33 mouse cellular contexts compared by ENCODE assay signal in the genomic region with DNA sequence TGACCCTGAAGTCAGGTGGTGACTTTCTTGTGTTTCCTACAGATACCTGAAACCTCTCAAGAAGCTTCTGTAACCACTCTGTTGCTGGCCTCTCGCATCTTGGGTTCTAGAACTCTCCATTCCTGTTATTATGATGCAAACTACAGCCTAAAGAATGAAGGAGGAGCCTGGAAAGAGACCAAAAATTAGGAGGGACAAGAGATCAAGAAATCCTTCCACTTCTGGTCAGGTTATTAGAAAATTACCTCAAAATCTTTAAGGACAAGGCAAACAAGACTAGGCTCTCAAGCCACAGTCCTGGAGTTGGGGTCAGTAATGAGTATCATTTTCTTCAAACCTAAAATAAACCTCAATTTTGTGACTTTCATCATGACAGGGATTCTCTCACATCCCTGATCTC. TPM values are rescaled to one million over a fixed set of nuclear protein-coding genes. Genes with fewer than 3 reads are reported as not detected.
"Had no signal": no experiment of that assay in that cellular context is flagged by ENCODE, and none has a peak within 500 bp of the region (broad histone marks: within the 10 kb centered on the region; RNA-seq: fewer than 3 reads in every experiment).

A gene (minus strand): TSS at position 101 of the 400 bp plus-strand sequence.

- H3K27ac ChIP-seq: embryonic facial prominence, embryonic 10.5 days; embryonic facial prominence, embryonic 12.5 days; embryonic facial prominence, embryonic 13.5 days; embryonic facial prominence, embryonic 15.5 days; forebrain, embryonic 10.5 days; forebrain, embryonic 12.5 days; forebrain, embryonic 13.5 days; forebrain, embryonic 15.5 days; gastrocnemius, adult 2 months; heart, adult 2 months had no signal

- DNase-seq: cerebellum, adult 8-10 months; cerebellum, adult 9-10 months; cerebellum, adult 9-11 months; cerebellum, postnatal 10 days; cerebellum, postnatal 14 days; cerebellum, postnatal 25 days; cerebellum, postnatal 36 days; embryo, embryonic 11 days; forebrain, postnatal 0 days; gastrocnemius, adult 2 months; gastrocnemius, postnatal 10 days; gastrocnemius, postnatal 14 days; gastrocnemius, postnatal 25 days; gastrocnemius, postnatal 36 days; heart, adult 11 months; heart, adult 18-20 months; heart, adult 2 months had no signal

- H3K27me3 ChIP-seq: embryonic facial prominence, embryonic 12.5 days; embryonic facial prominence, embryonic 13.5 days; embryonic facial prominence, embryonic 15.5 days; forebrain, embryonic 15.5 days had no signal

- H3K36me3 ChIP-seq: embryonic facial prominence, embryonic 10.5 days; embryonic facial prominence, embryonic 12.5 days; embryonic facial prominence, embryonic 13.5 days; embryonic facial prominence, embryonic 15.5 days; forebrain, embryonic 10.5 days; forebrain, embryonic 12.5 days; forebrain, embryonic 15.5 days had no signal

- H3K4me3 ChIP-seq: embryonic facial prominence, embryonic 10.5 days; embryonic facial prominence, embryonic 12.5 days; embryonic facial prominence, embryonic 13.5 days; embryonic facial prominence, embryonic 15.5 days; erythroblast, embryonic 14.5 days; forebrain, embryonic 10.5 days; forebrain, embryonic 12.5 days; forebrain, embryonic 13.5 days; forebrain, embryonic 15.5 days; gastrocnemius, adult 2 months; heart, adult 2 months had no signal

- H3K4me1 ChIP-seq: embryonic facial prominence, embryonic 10.5 days; embryonic facial prominence, embryonic 12.5 days; embryonic facial prominence, embryonic 13.5 days; embryonic facial prominence, embryonic 15.5 days; forebrain, embryonic 12.5 days; forebrain, embryonic 13.5 days; forebrain, embryonic 15.5 days had no signal

RNA-seq across cellular contexts. Expression of the gene that starts here (rescaled TPM):
- polyA plus RNA-seq: embryonic facial prominence, embryonic 10.5 days; embryonic facial prominence, embryonic 11.5 days; embryonic facial prominence, embryonic 12.5 days; embryonic facial prominence, embryonic 13.5 days; embryonic facial prominence, embryonic 14.5 days; embryonic facial prominence, embryonic 15.5 days; erythroblast, embryonic 14.5 days; forebrain, embryonic 10.5 days; forebrain, embryonic 11.5 days; forebrain, embryonic 12.5 days; forebrain, embryonic 13.5 days; forebrain, embryonic 14.5 days; forebrain, embryonic 15.5 days; forebrain, embryonic 16.5 days; forebrain, postnatal 0 days; frontal cortex, adult 2 months; gonadal fat pad, adult 2 months; heart, adult 2 months had no signal
